Mouse (Mus musculus): Measurements from ENCODE around the gene Nuak2. TPM values are rescaled to one million over a fixed set of nuclear protein-coding genes. Genes with fewer than 3 reads are reported as not detected.
"Not testable (repeated sequence)": the region's sequence is repeated elsewhere in the genome, so short reads cannot be mapped to it uniquely, and the experiment has no call there.

Gene Nuak2
- polyA plus RNA-seq, 1 experiment: 23.7 TPM

DNA sequence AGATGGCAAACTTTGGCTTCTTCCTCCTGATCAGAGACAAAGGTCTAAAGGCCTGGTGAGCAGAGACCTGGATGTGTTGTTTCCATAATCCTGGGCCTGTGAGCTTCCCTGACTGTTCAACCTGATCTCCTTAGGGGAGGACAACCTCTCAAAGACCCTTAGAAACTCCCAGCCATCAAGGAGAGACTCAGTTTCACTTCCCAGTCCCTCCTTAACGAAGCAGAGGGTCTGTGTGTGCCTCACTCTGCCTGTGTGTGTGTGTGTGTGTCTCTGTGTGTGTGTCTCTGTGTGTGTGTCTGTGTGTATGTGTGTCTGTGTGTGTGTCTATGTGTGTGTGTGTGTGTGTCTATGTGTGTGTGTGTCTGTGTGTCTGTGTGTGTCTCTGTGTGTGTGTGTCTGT is 27.7 kb downstream of the Nuak2 start:
- no peak for TF ChIP-seq POLR2A (IDR thresholded peaks at IDR 0.05; ENCODE audit: borderline replicate concordance, extremely low read depth, insufficient read depth, insufficient read length, poor library complexity, severe bottlenecking)
- TF ChIP-seq CTCF (IDR thresholded peaks at IDR 0.05; ENCODE audit: borderline replicate concordance, extremely low read depth, insufficient read depth, insufficient read length): no peak
- DNase-seq (ENCODE audit: low read depth): no peak

DNA sequence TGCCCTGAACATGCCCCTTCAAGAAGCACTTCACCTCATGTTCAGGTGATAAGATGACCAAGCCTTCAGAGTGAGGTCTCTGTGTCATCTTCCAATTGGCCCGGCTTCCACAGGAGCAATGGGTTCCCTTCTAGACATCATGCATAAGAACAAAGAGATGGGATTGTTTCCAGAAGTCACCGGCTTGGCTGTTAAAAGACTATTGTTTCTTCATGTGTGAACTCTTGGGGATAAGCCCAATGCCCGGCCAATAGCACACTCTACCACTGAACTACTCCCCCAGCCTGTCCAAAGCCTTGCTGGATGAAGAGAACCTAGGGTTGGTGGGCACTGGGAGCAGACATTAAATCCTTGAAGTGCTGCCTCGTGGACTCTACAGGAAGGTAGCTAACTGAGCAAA is 29.6 kb downstream of the Nuak2 start:
- no peak for DNase-seq (ENCODE audit: low read depth)
- TF ChIP-seq CTCF (IDR thresholded peaks at IDR 0.05; ENCODE audit: borderline replicate concordance, extremely low read depth, insufficient read depth, insufficient read length) (no peak), POLR2A (IDR thresholded peaks at IDR 0.05; ENCODE audit: borderline replicate concordance, extremely low read depth, insufficient read depth, insufficient read length, poor library complexity, severe bottlenecking) (no peak)

DNA sequence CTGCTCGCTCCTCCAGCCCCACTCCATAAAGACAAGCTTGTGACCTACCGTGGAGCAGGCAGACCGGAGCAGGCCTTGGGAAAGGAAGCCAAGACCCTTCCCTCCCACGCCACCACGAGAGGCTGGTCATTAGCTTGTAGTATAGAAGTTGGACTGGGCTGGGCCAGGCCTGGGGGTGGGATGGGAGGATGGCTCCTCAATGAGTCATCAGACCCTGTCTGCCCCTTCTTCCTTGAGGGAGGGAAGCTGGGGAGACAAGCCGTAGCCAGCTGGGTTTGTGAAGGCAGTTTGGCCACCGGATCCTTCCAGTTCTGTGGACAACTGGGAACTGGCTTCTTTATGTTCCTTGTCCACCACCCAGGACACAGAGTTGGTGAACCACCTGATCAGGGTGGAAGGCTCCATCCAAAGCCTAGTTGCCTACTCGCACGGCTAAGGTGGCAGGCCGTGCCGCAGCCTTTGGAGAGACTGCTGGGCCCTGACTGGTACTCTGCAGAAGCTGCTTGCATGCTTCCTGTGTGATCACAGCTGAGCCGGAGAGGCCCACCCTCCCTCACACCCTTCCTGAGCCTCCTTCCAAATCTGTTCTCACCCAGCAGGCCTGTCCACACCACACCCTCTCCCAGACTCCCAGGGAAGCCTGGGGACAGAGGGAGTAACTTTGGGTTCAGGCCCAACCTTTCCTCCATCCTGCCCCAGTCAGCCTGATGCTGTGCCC is 30.4 kb downstream of the Nuak2 start:
- TF ChIP-seq CTCF (IDR thresholded peaks at IDR 0.05; ENCODE audit: borderline replicate concordance, extremely low read depth, insufficient read depth, insufficient read length) (no peak), POLR2A (IDR thresholded peaks at IDR 0.05; ENCODE audit: borderline replicate concordance, extremely low read depth, insufficient read depth, insufficient read length, poor library complexity, severe bottlenecking) (no peak)
- DNase-seq (ENCODE audit: low read depth): no peak

DNA sequence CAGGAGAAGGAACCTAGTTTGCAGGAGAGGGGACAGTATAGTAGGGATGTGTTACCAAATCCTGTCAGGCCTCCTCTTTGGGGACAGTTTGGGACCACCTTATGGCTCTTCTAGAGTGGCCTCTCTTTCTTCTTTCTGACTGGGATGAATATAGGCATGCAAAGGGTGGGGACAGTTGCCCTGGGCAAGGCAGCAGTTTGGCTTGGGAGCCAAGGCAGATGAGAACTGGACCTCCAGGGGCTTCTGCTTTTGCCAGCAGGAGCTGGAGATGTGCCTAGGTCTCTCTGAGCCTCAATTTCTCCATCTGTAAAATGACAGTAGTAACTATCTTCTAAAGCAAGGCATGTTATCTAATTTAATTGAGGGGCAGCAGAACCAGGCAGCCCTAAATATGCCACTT is 31.0 kb downstream of the Nuak2 start:
- no peak for TF ChIP-seq POLR2A (IDR thresholded peaks at IDR 0.05; ENCODE audit: borderline replicate concordance, extremely low read depth, insufficient read depth, insufficient read length, poor library complexity, severe bottlenecking)
- TF ChIP-seq CTCF (IDR thresholded peaks at IDR 0.05; ENCODE audit: borderline replicate concordance, extremely low read depth, insufficient read depth, insufficient read length): no peak
- DNase-seq (ENCODE audit: low read depth): no peak

DNA sequence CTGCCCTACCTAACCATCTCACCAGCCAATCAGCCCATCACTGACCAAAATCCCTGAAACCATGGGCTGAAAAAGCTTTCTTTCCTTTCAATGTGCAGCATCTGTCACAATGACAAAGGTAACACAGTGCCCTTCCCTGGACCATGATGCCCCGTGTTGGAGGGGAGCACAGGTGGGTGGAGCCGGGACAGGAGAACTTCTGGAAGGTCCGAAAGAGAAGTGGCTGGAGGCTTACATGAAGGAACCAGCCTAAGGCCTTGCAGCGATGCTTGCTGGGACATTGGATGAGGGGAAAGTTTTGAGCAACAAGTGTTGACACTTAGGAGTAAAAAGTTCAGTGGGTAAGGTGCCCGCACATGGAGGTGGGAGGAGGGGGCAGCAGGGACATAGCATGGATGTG is 32.5 kb downstream of the Nuak2 start:
- TF ChIP-seq POLR2A (IDR thresholded peaks at IDR 0.05; ENCODE audit: borderline replicate concordance, extremely low read depth, insufficient read depth, insufficient read length, poor library complexity, severe bottlenecking): no peak
- TF ChIP-seq CTCF (IDR thresholded peaks at IDR 0.05; ENCODE audit: borderline replicate concordance, extremely low read depth, insufficient read depth, insufficient read length): no peak
- DNase-seq (ENCODE audit: low read depth): no peak

DNA sequence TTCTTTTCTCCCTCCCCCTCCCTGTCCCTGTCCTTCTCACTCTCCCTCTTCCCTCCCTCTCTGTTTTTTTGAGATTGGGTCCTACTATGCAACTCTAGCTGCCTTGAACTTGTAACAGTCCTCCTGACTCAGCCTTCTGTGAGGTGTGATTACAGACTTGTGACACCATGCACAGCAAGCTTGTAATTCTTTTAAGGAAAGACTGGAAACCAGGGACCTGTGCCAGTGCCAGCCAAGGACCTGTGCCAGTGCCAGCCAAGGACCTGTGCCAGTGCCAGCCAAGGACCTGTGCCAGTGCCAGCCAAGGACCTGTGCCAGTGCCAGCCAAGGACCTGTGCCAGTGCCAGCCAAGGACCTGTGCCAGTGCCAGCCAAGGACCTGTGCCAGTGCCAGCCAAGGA is 33.1 kb downstream of the Nuak2 start:
- DNase-seq (ENCODE audit: low read depth): not testable (repeated sequence)

DNA sequence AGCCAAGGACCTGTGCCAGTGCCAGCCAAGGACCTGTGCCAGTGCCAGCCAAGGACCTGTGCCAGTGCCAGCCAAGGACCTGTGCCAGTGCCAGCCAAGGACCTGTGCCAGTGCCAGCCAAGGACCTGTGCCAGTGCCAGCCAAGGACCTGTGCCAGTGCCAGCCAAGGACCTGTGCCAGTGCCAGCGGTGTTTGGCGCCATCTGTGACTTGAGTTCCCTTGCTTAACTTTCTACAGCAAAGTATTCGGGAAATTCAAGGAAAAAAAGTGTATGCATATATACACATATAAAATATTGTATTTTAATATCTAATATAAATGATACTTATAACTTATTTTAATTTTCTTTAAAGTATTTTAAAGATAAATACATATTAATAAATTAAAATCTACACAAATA is 33.7 kb downstream of the Nuak2 start:
- not testable (repeated sequence) for DNase-seq (ENCODE audit: low read depth)

DNA sequence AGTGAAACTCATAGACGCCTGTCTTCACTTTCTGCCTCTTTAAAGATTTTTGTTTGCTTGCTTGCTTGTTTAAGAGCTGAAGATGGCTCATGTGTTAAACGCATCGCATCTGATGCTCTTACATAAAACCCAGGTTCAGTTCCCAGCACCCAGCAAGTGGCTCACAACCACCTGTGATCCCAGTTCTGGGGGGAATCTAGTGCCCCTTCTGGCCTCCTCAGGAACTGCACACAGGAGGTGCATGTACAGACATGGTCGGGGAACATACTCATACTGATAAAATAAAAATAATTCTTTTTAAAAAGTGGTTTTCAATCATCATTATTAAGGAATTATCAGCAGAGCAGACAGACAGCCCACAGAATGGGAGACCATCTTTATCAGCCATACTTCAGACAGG is 35.1 kb downstream of the Nuak2 start:
- TF ChIP-seq POLR2A (IDR thresholded peaks at IDR 0.05; ENCODE audit: borderline replicate concordance, extremely low read depth, insufficient read depth, insufficient read length, poor library complexity, severe bottlenecking): no peak
- peak; percentile 28; the same call in 1 of the 2 replicates for TF ChIP-seq CTCF (IDR thresholded peaks at IDR 0.05; ENCODE audit: borderline replicate concordance, extremely low read depth, insufficient read depth, insufficient read length)
- no peak for DNase-seq (ENCODE audit: low read depth)

DNA sequence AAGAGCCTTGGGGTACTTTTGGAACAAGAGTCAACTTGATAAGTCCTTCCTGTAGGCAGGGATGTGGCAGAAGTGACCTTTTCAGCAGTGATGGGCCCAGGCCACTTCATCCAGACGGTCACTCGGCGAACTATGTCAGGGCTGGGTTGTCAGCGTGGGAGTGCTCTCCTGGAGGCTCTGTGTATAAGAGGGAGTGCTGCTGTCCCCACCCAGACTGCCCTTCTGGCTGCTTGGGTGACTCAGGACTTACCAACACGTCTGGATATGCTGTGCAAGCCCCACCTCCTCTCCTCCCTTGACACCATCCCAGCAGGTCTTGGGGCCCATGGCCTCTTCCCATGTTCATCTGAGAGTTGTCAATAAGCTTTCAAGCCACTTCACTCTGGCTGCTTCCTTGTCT is 37.5 kb downstream of the Nuak2 start:
- TF ChIP-seq CTCF (IDR thresholded peaks at IDR 0.05; ENCODE audit: borderline replicate concordance, extremely low read depth, insufficient read depth, insufficient read length) (no peak), POLR2A (IDR thresholded peaks at IDR 0.05; ENCODE audit: borderline replicate concordance, extremely low read depth, insufficient read depth, insufficient read length, poor library complexity, severe bottlenecking) (no peak)
- DNase-seq (ENCODE audit: low read depth): no peak

DNA sequence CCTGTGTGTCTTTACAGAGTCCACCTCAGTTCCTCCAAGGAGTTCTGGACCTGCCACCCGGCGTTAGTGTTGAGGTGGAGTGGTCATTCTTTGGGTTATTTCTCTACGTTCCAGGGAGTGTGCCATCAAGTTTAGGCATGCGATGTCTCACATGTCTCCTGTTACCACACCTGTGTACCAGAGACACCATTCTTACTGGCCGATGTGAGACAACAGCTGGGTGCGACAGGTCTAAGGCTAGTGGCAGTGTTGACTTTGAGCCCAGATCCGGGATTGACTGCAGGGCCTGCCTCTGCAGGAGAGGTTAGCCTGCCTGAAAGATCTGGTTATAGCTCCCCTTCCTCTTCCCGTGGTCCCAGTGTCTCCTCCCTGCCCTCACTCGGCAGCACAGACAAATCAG is 38.3 kb downstream of the Nuak2 start:
- no peak for TF ChIP-seq CTCF (IDR thresholded peaks at IDR 0.05; ENCODE audit: borderline replicate concordance, extremely low read depth, insufficient read depth, insufficient read length)
- no peak for TF ChIP-seq POLR2A (IDR thresholded peaks at IDR 0.05; ENCODE audit: borderline replicate concordance, extremely low read depth, insufficient read depth, insufficient read length, poor library complexity, severe bottlenecking)
- no peak for DNase-seq (ENCODE audit: low read depth)

DNA sequence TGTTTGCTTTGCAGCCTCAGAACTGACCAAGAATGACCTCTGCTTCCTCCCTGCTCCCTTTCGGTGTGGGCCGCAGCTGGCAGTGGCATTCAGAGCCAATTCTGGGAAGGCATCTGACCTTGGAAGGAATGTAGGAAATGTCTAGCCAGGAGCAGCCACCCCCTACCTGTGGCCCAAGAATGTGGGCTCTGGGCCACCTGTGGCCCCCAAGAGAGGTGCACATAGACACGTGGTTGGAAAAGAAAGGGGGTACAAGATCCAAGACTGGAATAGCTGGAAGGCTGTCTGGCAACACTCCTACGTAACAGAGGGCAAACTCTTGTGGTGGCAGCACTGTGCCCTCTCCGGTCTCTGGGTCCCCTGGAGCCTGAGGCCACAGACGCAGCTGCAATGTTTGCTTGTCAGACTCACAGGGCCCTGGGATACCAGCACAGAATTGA is 39.3 kb downstream of the Nuak2 start:
- DNase-seq (ENCODE audit: low read depth): no peak

DNA sequence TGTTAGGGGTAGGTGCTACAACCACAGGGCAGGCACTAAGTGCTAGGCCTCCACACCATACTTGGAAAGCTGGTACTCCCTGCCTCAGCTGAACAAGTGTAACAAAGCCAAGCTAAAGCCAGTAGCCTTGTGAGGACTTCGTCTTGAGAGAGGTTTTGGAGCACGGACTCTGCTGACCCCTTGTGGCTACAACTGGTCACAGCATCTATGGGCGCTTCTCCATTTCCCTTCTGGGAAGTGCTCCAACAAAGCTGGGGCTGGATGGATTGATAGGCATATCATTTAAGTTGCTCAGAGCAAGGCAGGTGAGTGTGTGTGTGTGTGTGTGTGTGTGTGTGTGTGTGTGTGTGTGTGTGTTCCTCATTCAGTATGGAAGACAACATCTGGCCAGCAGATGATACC is 39.9 kb downstream of the Nuak2 start:
- DNase-seq (ENCODE audit: low read depth): peak; percentile 96
- peak; percentile 99 for TF ChIP-seq CTCF (IDR thresholded peaks at IDR 0.05; ENCODE audit: borderline replicate concordance, extremely low read depth, insufficient read depth, insufficient read length)
- no peak for TF ChIP-seq POLR2A (IDR thresholded peaks at IDR 0.05; ENCODE audit: borderline replicate concordance, extremely low read depth, insufficient read depth, insufficient read length, poor library complexity, severe bottlenecking)

More for the DNA sequence above, 39.3 kb downstream of the Nuak2 start:
- TF ChIP-seq POLR2A (IDR thresholded peaks at IDR 0.05; ENCODE audit: borderline replicate concordance, extremely low read depth, insufficient read depth, insufficient read length, poor library complexity, severe bottlenecking) (no peak), CTCF (IDR thresholded peaks at IDR 0.05; ENCODE audit: borderline replicate concordance, extremely low read depth, insufficient read depth, insufficient read length) (no peak)

DNA sequence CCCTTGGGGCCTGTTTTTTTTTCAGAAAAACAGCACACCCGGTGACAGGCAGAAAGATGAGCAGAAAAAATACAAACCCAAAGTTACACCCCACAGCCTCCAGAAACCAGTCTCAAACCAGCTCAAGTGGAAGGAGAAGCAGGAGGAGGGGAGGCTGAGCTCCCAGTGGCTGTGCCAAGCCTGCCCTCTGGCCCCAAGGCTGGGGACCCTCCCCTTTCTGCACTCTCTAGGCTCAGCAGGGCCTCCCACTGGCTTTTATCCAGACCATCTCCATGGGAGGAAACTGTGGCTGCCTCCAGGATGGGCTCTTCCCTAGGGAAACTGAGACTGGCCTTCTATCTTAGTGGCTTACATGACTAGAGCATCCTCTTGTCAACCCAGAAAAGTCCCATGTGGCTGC is 40.9 kb downstream of the Nuak2 start:
- TF ChIP-seq CTCF (IDR thresholded peaks at IDR 0.05; ENCODE audit: borderline replicate concordance, extremely low read depth, insufficient read depth, insufficient read length) (no peak), POLR2A (IDR thresholded peaks at IDR 0.05; ENCODE audit: borderline replicate concordance, extremely low read depth, insufficient read depth, insufficient read length, poor library complexity, severe bottlenecking) (no peak)
- DNase-seq (ENCODE audit: low read depth): no peak

All from brain, embryonic 14.5 days (tissue).